Mouse (Mus musculus): ENCODE results near the gene Atg2a.

DNA sequence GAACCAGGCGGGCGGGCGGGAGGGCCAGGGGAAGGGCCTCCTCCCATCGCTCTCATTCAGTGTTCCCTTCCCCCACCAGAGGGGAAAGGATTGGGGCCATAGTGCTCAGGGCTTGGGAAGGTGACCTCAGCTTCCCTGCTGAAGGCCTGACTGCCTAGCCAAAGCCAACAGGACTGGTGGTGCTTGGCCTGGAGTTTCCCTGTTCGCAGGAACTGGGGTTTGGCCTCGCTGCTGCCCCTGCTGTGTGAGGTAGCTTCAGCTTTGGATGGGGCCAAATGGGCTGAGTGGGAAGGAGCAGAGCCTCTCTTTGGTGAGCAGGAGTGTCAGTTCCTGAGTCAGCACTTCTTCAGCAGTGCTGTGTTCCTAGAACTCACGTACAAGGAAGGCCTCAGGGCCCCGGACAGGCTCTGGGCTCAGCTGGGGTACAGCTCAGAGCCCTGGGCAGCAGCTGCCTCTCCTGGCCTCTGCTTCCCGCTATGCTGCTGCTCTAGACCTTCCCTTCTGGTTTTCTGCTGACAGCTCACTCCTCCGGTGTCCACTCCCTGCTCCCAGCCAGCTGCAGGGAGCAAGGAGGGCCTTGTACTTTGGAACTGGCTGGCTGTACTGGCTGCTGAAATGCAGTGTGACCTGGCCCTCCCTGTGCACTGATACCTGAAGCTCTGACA lies 49.8 kb downstream of the Atg2a start:
- TF ChIP-seq CTCF (IDR thresholded peaks at IDR 0.05; ENCODE audit: low read depth, low read length) (0 out of 2 replicates have a peak, but pooled peaks have one; percentile 18), POLR2A (IDR thresholded peaks at IDR 0.05; ENCODE audit: extremely low read depth, insufficient read depth, low read length) (0 out of 2 replicates have a peak, but pooled peaks have one; percentile 55)

Data from liver, adult 2 months (tissue).